Mouse (Mus musculus): Measurements from ENCODE around the gene Ccdc188. TPM values are rescaled to one million over a fixed set of nuclear protein-coding genes. Genes with fewer than 3 reads are reported as not detected.
A peak's percentile ranks its signal among the peaks of the same experiment; 100 is the strongest.

Ccdc188 gene
- polyA plus RNA-seq, 1 experiment from 2014 or later: not detected

DNA sequence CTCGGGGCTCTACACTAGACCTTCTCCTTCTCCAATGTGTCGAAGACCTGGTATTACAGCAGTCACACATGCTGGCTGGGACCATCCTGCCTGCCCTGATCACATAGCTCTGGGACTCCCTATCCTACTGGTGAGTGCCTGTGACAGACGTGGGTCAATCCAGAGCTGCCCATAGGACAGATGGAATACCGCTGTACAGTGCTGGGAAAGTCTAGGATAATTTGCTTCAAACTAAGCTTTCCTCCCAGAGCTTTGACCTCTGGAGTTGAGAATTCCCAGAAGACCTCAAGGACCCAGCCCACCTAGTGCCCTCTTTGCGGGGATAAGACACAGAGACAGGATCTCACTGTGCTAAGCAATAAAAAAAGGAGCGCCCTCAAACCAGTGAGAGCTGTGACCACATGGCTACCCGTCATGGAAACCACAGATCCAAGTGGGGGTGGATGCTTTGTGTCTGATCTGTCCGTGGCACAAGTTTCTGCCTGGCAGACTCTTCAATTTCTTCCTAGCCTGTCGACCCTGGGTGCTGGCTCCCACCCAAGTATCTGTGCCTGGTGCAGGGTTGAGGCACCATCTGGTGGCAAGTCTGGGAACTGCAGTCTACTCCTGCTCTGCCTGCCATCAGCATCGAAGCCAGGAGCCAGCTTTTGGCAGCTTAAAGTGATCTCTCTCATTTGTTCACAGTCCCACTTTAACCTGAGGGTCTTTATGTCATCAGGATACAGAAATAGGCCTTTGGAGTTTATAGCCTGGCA is 6.1 kb upstream of the Ccdc188 start:
- ATAC-seq (replicated peaks; ENCODE audit: low FRiP score): no peak
- no peak overlapping the region for H3K4me2 ChIP-seq (ENCODE audit: low read depth, low read length, severe bottlenecking)

DNA sequence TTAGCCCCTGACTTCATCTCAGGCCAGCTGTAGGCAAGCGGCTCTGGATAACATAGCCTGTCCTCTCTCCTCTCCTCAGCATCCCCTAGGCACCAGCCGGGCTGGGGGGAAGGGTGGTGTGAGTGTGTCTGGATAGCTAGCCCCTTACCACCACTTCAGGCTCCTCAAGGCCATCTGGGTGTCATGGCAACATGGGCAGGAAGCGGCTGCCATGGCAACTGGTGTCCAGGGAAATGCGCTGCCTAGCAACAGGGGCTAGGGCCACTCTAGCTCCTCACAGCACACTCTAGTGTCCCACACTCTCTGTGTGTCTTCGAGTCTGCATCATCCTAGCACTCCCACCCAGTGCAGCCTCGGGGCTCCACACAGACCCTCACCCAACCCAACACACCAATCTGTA is 4.0 kb upstream of the Ccdc188 start:
- DNase-seq (ENCODE audit: low spot score) (peak; percentile 89), ATAC-seq (replicated peaks; ENCODE audit: low FRiP score) (peak; percentile 93)
- Histone ChIP-seq H3K9me3 (ENCODE audit: control insufficient read depth, low read length) (no peaks in the 10 kb centered on the region), H3K36me3 (ENCODE audit: control insufficient read depth, insufficient read depth, low read length) (no peaks in the 10 kb centered on the region), H3K4me1 (replicated peaks; ENCODE audit: control insufficient read depth, insufficient read depth, low read length) (peaks cover 12% of the 10 kb centered on the region), H3K4me3 (ENCODE audit: low read depth, low read length) (no peak overlapping the region), H3K27ac (ENCODE audit: low read depth, low read length) (peak overlapping the region; percentile 71), H3K27me3 (ENCODE audit: control insufficient read depth, insufficient read depth, low read length) (no peaks in the 10 kb centered on the region; the same call in 1 of the 2 replicates), H3K9ac (ENCODE audit: low read length) (peak overlapping the region; percentile 31; the same call in 1 of the 2 replicates), H3K4me2 (ENCODE audit: low read depth, low read length, severe bottlenecking) (peak overlapping the region; percentile 33; the same call in 1 of the 2 replicates)
- WGBS: 29% methylated on average over 6 of the region's 6 CpGs

More for the DNA sequence above, 6.1 kb upstream of the Ccdc188 start:
- no peaks in the 10 kb centered on the region; the same call in 1 of the 2 replicates for H3K27me3 ChIP-seq (ENCODE audit: control insufficient read depth, insufficient read depth, low read length)
- peaks cover 12% of the 10 kb centered on the region for H3K4me1 ChIP-seq (replicated peaks; ENCODE audit: control insufficient read depth, insufficient read depth, low read length)
- 49% methylated on average over 10 of the region's 10 CpGs for WGBS
- no peak overlapping the region for H3K4me3 ChIP-seq (ENCODE audit: low read depth, low read length)
- no peaks in the 10 kb centered on the region for H3K9me3 ChIP-seq (ENCODE audit: control insufficient read depth, low read length)
- H3K36me3 ChIP-seq (ENCODE audit: control insufficient read depth, insufficient read depth, low read length): no peaks in the 10 kb centered on the region
- H3K27ac ChIP-seq (ENCODE audit: low read depth, low read length): no peak overlapping the region
- no peak overlapping the region for H3K9ac ChIP-seq (ENCODE audit: low read length)
- peak; percentile 94 for DNase-seq (ENCODE audit: low spot score)

DNA sequence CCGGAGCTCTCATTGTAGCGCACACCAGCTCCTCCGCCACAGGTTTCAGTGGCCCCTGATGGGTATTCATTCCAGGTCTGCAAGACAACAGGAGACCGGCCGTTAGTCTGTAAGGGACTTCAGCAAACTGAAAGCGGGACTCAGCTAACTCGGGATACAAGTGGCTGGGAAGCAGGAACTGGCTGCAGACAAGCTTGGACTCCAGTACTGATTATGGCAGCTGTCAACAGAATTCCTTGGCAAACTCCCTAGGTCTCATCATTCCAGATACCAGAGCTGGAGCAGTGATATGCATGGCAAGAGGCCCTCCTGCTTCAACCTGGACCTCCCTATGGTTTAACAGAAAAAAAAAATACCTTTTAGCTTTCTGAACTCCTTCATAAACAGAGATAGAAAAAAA is 2.8 kb upstream of the Ccdc188 start:
- no peaks in the 10 kb centered on the region; the same call in 1 of the 2 replicates for H3K27me3 ChIP-seq (ENCODE audit: control insufficient read depth, insufficient read depth, low read length)
- H3K9me3 ChIP-seq (ENCODE audit: control insufficient read depth, low read length): no peaks in the 10 kb centered on the region
- H3K9ac ChIP-seq (ENCODE audit: low read length): peak overlapping the region; percentile 7; the same call in 1 of the 2 replicates
- ATAC-seq (replicated peaks; ENCODE audit: low FRiP score) (no peak), DNase-seq (ENCODE audit: low spot score) (no peak)
- peaks cover 14% of the 10 kb centered on the region for H3K4me1 ChIP-seq (replicated peaks; ENCODE audit: control insufficient read depth, insufficient read depth, low read length)
- H3K27ac ChIP-seq (ENCODE audit: low read depth, low read length): 0 out of 2 replicates have a peak overlapping the region, but pooled peaks have one; percentile 71
- WGBS: 70% methylated on average over 7 of the region's 7 CpGs
- H3K4me2 ChIP-seq (ENCODE audit: low read depth, low read length, severe bottlenecking): peak overlapping the region; percentile 33; the same call in 1 of the 2 replicates
- H3K4me3 ChIP-seq (ENCODE audit: low read depth, low read length): no peak overlapping the region
- no peaks in the 10 kb centered on the region for H3K36me3 ChIP-seq (ENCODE audit: control insufficient read depth, insufficient read depth, low read length)

DNA sequence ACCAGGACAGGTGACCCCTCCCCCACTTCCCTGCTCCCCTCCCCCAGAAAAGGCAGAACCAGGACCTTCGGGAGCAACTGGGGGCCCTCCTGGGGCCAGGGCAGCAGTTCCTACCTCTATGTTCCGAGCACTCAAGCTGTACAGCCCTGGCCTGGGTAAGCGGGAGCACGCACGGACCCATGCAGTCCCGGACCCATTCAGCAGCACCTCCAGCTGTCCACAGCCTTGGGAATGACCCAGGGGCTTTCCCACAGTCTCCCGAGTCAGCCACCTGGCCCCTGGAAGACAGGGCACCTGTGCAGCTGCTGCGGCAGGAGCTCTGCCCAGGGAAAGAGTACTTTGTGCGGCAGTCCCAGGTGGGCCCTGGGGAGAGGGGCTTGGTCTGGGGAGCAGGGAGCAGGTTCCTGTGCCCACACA is 909 bp downstream of the Ccdc188 start:
- Histone ChIP-seq H3K4me1 (replicated peaks; ENCODE audit: control insufficient read depth, insufficient read depth, low read length) (peaks cover 6% of the 10 kb centered on the region; the same call in 1 of the 2 replicates), H3K9me3 (ENCODE audit: control insufficient read depth, low read length) (no peaks in the 10 kb centered on the region), H3K27ac (ENCODE audit: low read depth, low read length) (no peak overlapping the region), H3K36me3 (ENCODE audit: control insufficient read depth, insufficient read depth, low read length) (no peaks in the 10 kb centered on the region; the same call in none of the 2 replicates), H3K4me2 (ENCODE audit: low read depth, low read length, severe bottlenecking) (no peak overlapping the region), H3K4me3 (ENCODE audit: low read depth, low read length) (no peak overlapping the region), H3K27me3 (ENCODE audit: control insufficient read depth, insufficient read depth, low read length) (no peaks in the 10 kb centered on the region), H3K9ac (ENCODE audit: low read length) (no peak overlapping the region)
- 76% methylated on average over 9 of the region's 9 CpGs for WGBS
- no peak for ATAC-seq (replicated peaks; ENCODE audit: low FRiP score)
- DNase-seq (ENCODE audit: low spot score): no peak

DNA sequence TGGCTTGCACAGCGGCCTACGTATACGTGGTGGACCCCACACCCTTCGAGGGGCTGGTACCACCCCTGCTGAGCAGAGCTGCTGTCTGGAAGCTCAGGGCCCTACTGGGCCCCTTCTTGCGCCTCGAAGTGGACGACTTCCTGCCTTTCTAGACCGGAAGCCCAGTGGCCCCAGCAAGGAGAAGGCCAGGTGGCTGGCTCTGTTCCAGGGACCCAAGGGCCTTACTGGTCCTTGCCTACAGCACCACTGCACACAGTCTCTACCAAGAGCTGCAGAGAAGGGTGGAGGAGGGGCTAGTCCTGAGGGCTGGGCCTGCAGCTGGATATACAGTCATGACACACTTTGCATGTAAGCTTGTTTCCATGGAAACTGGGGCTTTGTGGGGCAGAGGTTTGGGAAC is 2.3 kb downstream of the Ccdc188 start:
- H3K27ac ChIP-seq (ENCODE audit: low read depth, low read length): no peak overlapping the region
- 0 out of 2 replicates have a peak, but pooled peaks cover 2% of the 10 kb centered on the region for H3K4me1 ChIP-seq (replicated peaks; ENCODE audit: control insufficient read depth, insufficient read depth, low read length)
- H3K4me2 ChIP-seq (ENCODE audit: low read depth, low read length, severe bottlenecking): no peak overlapping the region
- 76% methylated on average over 8 of the region's 8 CpGs for WGBS
- H3K9me3 ChIP-seq (ENCODE audit: control insufficient read depth, low read length): no peaks in the 10 kb centered on the region
- H3K4me3 ChIP-seq (ENCODE audit: low read depth, low read length): no peak overlapping the region
- H3K27me3 ChIP-seq (ENCODE audit: control insufficient read depth, insufficient read depth, low read length): no peaks in the 10 kb centered on the region
- DNase-seq (ENCODE audit: low spot score) (no peak), ATAC-seq (replicated peaks; ENCODE audit: low FRiP score) (0 out of 2 replicates have a peak, but pooled peaks have one; percentile 55)
- no peaks in the 10 kb centered on the region; the same call in none of the 2 replicates for H3K36me3 ChIP-seq (ENCODE audit: control insufficient read depth, insufficient read depth, low read length)
- no peak overlapping the region; the same call in 1 of the 2 replicates for H3K9ac ChIP-seq (ENCODE audit: low read length)

DNA sequence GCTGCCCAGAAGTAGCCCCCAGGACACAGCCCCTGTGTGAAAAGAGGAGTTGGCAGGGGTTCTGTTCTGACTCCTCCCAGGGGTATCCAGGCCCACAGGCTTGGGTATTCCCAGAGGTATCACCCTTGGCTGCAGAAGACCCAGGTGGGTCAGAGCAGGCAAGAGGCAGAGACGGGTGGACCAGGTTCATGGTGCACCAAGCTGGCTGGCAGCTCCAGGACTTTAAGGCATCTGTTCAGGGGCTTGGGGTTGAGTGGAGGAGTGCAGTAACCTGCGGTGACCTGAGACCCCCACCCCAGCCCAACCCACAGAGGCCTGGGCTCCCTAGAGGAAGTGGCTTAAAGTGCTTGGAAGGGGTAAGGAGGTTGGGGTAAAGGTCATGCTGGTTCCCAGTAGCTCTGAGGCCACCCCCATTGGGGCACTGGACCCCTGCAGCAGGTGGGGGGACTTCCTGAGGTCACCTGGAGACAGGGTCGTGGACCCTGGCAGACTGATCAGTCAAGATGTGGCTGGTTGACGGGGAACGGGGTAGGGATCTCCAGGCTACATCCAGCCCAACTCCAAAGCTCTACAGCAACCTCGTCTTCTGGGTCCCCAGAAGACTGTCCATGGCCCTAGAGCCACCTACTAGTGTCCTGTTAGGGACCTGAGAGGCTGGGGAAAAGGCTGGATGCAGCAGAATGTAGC is 3.3 kb downstream of the Ccdc188 start:
- no peak overlapping the region for H3K27ac ChIP-seq (ENCODE audit: low read depth, low read length)
- ATAC-seq (replicated peaks; ENCODE audit: low FRiP score): no peak
- WGBS: 84% methylated on average over 6 of the region's 6 CpGs

DNA sequence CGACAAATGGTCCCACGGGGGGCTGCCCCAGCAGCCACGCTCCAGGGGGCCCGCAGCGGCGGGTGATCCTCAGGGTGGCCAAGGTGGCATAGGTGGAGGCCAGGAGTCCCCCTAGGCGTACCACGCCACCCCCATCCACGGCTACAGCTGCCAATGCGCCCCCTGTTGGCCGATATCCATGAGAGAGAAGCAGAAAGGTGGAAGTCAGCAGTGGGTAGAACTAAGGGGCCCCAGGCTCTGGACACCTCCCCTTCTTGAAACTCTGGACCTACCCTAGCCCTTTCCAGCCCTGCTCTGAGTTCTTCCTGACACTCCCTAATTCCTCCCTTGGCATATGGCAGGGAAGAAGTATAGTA is 3.8 kb downstream of the Ccdc188 start:
- WGBS: 76% methylated on average over 11 of the region's 11 CpGs
- DNase-seq (ENCODE audit: low spot score) (no peak), ATAC-seq (replicated peaks; ENCODE audit: low FRiP score) (no peak)
- H3K9ac ChIP-seq (ENCODE audit: low read length): no peak overlapping the region
- 0 out of 2 replicates have a peak, but pooled peaks cover 2% of the 10 kb centered on the region for H3K4me1 ChIP-seq (replicated peaks; ENCODE audit: control insufficient read depth, insufficient read depth, low read length)
- H3K9me3 ChIP-seq (ENCODE audit: control insufficient read depth, low read length): no peaks in the 10 kb centered on the region
- no peak overlapping the region for H3K4me3 ChIP-seq (ENCODE audit: low read depth, low read length)
- H3K27me3 ChIP-seq (ENCODE audit: control insufficient read depth, insufficient read depth, low read length): no peaks in the 10 kb centered on the region
- H3K36me3 ChIP-seq (ENCODE audit: control insufficient read depth, insufficient read depth, low read length): no peaks in the 10 kb centered on the region; the same call in none of the 2 replicates
- no peak overlapping the region for H3K4me2 ChIP-seq (ENCODE audit: low read depth, low read length, severe bottlenecking)
- no peak overlapping the region for H3K27ac ChIP-seq (ENCODE audit: low read depth, low read length)

More for the DNA sequence above, 3.3 kb downstream of the Ccdc188 start:
- Histone ChIP-seq H3K9ac (ENCODE audit: low read length) (no peak overlapping the region), H3K4me3 (ENCODE audit: low read depth, low read length) (no peak overlapping the region), H3K4me1 (replicated peaks; ENCODE audit: control insufficient read depth, insufficient read depth, low read length) (0 out of 2 replicates have a peak, but pooled peaks cover 2% of the 10 kb centered on the region), H3K36me3 (ENCODE audit: control insufficient read depth, insufficient read depth, low read length) (no peaks in the 10 kb centered on the region; the same call in none of the 2 replicates), H3K4me2 (ENCODE audit: low read depth, low read length, severe bottlenecking) (no peak overlapping the region), H3K27me3 (ENCODE audit: control insufficient read depth, insufficient read depth, low read length) (no peaks in the 10 kb centered on the region), H3K9me3 (ENCODE audit: control insufficient read depth, low read length) (no peaks in the 10 kb centered on the region)
- no peak for DNase-seq (ENCODE audit: low spot score)

DNA sequence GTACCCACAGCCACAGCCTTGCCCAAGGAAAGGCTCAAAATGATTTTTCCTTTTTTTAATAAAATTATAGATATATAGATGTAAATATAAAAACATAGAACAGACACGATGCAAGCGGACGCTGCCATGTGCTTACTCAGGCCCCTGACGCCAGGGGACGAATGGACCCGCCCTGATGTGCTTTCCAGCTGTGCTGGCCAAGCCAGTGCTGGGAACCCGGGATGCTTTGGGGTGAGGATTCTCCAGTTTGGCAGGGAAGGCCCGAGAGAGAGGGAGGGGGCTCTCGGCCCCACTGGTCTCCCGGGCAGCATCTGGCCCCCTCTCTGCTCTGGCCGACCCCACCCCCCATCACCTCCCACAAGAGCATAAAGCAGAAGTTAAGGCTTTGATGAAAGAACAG is 4.5 kb downstream of the Ccdc188 start:
- no peak overlapping the region for H3K4me3 ChIP-seq (ENCODE audit: low read depth, low read length)

More for the DNA sequence above, 4.5 kb downstream of the Ccdc188 start:
- ATAC-seq (replicated peaks; ENCODE audit: low FRiP score) (no peak), DNase-seq (ENCODE audit: low spot score) (no peak)
- 87% methylated on average over 11 of the region's 11 CpGs for WGBS
- H3K27me3 ChIP-seq (ENCODE audit: control insufficient read depth, insufficient read depth, low read length): no peaks in the 10 kb centered on the region
- 0 out of 2 replicates have a peak, but pooled peaks cover 2% of the 10 kb centered on the region for H3K4me1 ChIP-seq (replicated peaks; ENCODE audit: control insufficient read depth, insufficient read depth, low read length)
- H3K4me2 ChIP-seq (ENCODE audit: low read depth, low read length, severe bottlenecking): no peak overlapping the region
- no peaks in the 10 kb centered on the region for H3K9me3 ChIP-seq (ENCODE audit: control insufficient read depth, low read length)
- no peaks in the 10 kb centered on the region; the same call in none of the 2 replicates for H3K36me3 ChIP-seq (ENCODE audit: control insufficient read depth, insufficient read depth, low read length)
- H3K27ac ChIP-seq (ENCODE audit: low read depth, low read length): no peak overlapping the region
- H3K9ac ChIP-seq (ENCODE audit: low read length): no peak overlapping the region
